Mouse (Mus musculus): ENCODE results near the gene Bud23. TPM values are rescaled to one million over a fixed set of nuclear protein-coding genes. Genes with fewer than 3 reads are reported as not detected.

Gene Bud23
- polyA plus RNA-seq, 1 experiment: 81.8 TPM

DNA sequence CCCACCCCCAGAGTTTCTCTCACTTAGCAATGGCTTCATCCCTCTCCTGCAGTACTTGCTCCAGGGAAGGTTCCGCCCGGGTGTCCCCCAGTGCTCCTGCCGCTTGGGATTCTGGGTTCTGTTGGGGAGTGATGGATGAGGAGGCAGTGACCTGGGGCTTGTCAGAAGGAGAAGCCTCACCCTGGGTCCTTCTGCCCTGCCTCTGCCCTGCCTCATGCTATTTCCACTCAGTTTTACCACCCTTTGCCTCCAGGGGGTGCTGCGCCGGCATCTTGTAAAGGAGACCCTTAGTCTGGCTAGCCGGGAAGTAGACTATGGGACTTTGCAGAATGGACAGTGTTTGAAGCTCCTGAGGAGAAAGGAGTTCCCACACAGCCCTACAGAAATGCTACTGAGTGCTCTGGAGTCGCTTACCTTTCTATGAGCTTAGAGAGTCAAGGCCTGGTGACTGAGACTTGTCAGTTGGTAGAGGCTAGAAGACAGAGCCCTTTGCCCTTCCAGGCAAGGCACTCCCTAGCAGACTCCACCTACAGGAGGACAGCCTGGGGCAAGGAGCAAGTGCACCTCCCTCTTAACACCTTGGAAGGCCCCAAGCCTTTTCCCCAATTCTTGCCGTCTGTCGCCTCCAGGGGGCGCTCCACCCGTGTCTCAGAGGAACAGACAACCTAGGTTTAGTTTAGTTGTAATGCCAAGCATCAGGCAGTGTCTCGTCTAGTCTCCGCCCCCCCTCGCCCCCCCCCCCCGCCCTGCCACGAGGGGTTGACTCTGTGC lies 51.9 kb downstream of the Bud23 start:
- DNase-seq (ENCODE audit: low read depth): peak; percentile 68
- TF ChIP-seq POLR2A (IDR thresholded peaks at IDR 0.05; ENCODE audit: borderline replicate concordance, extremely low read depth, insufficient read depth, insufficient read length, poor library complexity, severe bottlenecking) (no peak), CTCF (IDR thresholded peaks at IDR 0.05; ENCODE audit: borderline replicate concordance, extremely low read depth, insufficient read depth, insufficient read length) (peak; percentile 80)

DNA sequence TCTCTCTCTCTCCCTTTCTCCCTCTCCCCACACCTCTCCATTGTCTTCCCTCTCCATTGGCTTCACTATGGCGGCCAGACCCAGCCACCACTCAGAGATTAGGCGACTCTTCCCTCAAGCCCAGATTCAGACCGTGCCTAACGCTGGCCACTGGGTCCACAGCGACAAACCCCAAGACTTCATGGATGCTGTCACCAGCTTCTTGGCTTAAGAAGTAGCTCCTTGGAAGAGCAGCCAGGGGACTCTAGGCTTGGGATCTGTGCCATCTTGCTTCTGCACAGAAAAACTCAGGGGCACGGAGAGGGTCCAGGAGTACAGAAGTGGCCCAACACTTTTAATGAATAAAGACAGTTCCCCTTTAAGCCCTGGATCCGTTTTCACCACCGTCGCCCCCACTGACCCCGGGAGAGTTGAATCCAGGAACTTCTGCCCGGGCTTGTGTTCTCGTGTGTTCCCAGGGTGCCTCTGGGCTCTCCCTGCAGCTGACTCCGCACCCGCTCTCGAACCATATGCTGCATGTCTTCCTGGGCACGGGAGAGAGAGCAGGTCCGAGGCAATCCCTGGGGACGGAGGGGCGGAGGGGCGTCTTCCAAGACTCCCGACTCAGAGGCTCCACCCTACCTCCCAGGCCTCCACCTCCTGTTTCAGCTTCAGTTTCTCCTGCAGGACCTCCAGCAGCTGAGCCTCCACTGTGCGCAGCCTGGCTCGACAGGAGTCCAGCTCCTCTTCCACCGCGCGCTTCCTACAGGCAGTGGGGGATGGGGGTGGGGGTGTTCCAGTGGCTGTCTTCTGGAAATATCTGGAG lies 52.7 kb downstream of the Bud23 start:
- no peak for DNase-seq (ENCODE audit: low read depth)
- TF ChIP-seq POLR2A (IDR thresholded peaks at IDR 0.05; ENCODE audit: borderline replicate concordance, extremely low read depth, insufficient read depth, insufficient read length, poor library complexity, severe bottlenecking): no peak
- no peak for TF ChIP-seq CTCF (IDR thresholded peaks at IDR 0.05; ENCODE audit: borderline replicate concordance, extremely low read depth, insufficient read depth, insufficient read length)

DNA sequence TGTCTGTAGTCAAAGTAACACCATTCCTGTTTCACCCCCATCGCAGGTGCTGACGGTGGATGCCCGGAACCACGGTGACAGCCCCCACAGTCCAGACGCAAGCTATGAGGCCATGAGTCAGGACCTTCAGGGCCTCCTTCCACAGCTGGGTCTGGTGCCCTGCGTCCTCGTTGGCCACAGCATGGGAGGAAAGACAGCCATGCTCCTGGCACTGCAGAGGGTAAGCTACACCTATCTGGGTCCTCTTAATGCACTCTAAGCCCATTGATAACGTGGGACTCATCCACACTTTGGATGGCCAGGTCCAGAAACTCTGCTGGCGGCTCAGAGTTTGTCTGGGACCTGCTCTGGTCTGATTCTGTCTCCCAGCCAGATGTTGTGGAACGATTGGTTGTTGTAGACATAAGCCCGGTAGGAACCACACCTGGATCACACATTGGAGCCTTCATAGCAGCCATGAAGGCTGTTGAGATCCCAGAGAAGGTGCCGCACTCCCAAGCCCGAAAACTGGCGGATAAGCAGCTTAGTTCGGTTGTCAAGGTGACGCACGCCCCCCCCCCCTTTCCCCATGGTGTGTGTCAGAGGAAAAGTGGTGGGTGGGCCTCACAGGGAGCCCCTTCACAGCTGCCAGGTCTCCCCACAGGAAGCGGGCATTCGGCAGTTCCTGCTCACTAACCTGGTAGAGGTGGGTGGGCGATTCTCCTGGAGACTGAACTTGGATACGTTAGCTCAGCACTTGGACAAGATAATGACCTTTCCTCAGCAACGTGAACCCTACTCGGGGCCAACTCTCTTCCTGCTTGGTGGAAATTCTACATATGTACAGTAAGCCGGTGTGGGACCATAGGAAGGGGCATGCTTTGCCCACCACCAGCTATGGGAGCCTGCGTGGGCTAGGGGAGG lies 53.7 kb downstream of the Bud23 start:
- TF ChIP-seq POLR2A (IDR thresholded peaks at IDR 0.05; ENCODE audit: borderline replicate concordance, extremely low read depth, insufficient read depth, insufficient read length, poor library complexity, severe bottlenecking) (no peak), CTCF (IDR thresholded peaks at IDR 0.05; ENCODE audit: borderline replicate concordance, extremely low read depth, insufficient read depth, insufficient read length) (no peak)
- no peak for DNase-seq (ENCODE audit: low read depth)

- TF ChIP-seq CTCF (IDR thresholded peaks at IDR 0.05; ENCODE audit: borderline replicate concordance, extremely low read depth, insufficient read depth, insufficient read length) (no peak), POLR2A (IDR thresholded peaks at IDR 0.05; ENCODE audit: borderline replicate concordance, extremely low read depth, insufficient read depth, insufficient read length, poor library complexity, severe bottlenecking) (no peak)
- DNase-seq (ENCODE audit: low read depth): no peak
These were observed 54.4 kb downstream of the Bud23 start for GRCm38 (mm10) chr5:135010320-135010709.

DNA sequence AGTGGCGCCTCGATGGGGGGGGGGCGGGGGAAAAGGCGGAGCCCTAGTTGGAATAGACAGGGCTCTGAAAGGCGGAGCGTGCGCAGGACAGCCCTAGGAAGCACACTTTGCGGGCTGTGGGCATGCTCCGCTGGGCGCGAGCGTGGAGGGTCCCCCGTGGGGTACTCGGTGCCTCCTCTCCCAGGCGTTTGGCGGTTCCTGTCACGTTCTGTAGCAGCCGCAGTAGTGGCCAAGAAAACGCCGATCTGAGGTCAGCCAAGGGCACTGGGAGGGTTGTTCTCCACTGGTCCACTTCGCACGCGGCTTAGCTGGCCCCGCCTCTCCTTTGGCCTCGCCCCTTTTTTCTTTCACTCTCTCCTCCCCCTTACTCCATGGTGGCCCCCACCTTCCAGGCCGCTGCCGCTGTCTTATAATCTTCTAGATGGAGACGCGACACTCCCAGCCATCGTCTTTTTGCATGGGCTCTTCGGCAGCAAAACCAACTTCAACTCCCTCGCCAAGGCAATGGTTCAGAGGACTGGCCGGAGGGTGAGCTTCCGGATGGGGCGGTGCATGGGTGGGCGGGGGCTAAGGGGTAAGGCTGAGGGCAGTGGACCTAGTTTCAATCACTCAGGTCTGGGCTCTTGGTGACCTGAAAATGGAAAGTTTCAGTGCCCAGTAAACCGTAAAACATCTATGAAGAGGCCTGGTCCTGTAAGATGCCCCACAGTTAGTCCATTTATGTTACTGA lies 55.0 kb downstream of the Bud23 start:
- DNase-seq (ENCODE audit: low read depth): peak; percentile 90
- no peak for TF ChIP-seq CTCF (IDR thresholded peaks at IDR 0.05; ENCODE audit: borderline replicate concordance, extremely low read depth, insufficient read depth, insufficient read length)
- peak; percentile 20; the same call in 1 of the 2 replicates for TF ChIP-seq POLR2A (IDR thresholded peaks at IDR 0.05; ENCODE audit: borderline replicate concordance, extremely low read depth, insufficient read depth, insufficient read length, poor library complexity, severe bottlenecking)

GRCm38 (mm10) chr5:135008671-135009589 lies 55.8 kb downstream of the Bud23 start, which contains the start of gene Abhd11:
Gene Abhd11, plus strand, starts transcription at chr5:135009152.
- TF ChIP-seq POLR2A (IDR thresholded peaks at IDR 0.05; ENCODE audit: borderline replicate concordance, extremely low read depth, insufficient read depth, insufficient read length, poor library complexity, severe bottlenecking) (peak; percentile 66; the same call in 1 of the 2 replicates), CTCF (IDR thresholded peaks at IDR 0.05; ENCODE audit: borderline replicate concordance, extremely low read depth, insufficient read depth, insufficient read length) (no peak)
- peak; percentile 100 for DNase-seq (ENCODE audit: low read depth)

- DNase-seq (ENCODE audit: low read depth): peak; percentile 40
These were observed 56.8 kb downstream of the Bud23 start for GRCm38 (mm10) chr5:135007802-135008571.

More at GRCm38 (mm10) chr5:135007802-135008571, 56.8 kb downstream of the Bud23 start:
- TF ChIP-seq CTCF (IDR thresholded peaks at IDR 0.05; ENCODE audit: borderline replicate concordance, extremely low read depth, insufficient read depth, insufficient read length) (peak; percentile 14; the same call in 1 of the 2 replicates), POLR2A (IDR thresholded peaks at IDR 0.05; ENCODE audit: borderline replicate concordance, extremely low read depth, insufficient read depth, insufficient read length, poor library complexity, severe bottlenecking) (no peak)

Other genes starting within 250 kb of the Bud23 start
- gene Tmem270, start 158.2 kb downstream of the Bud23 start, polyA plus RNA-seq (2012; rRNA removed): not detected in 2 replicates
- gene Cldn13, start 149.4 kb downstream of the Bud23 start, polyA plus RNA-seq (2012; rRNA removed): 0.10 TPM in 1 of 2 replicates, not detected in the other
- 5.6 and 6.9 TPM in 2 replicates for gene Mettl27, start 132.6 kb downstream of the Bud23 start, polyA plus RNA-seq (2012; rRNA removed)
- gene Cldn4, start 118.0 kb downstream of the Bud23 start, polyA plus RNA-seq (2012; rRNA removed): 3.2 and 3.5 TPM in 2 replicates
- gene Cldn3, start 78.7 kb downstream of the Bud23 start, polyA plus RNA-seq (2012; rRNA removed): 2.8 and 4.7 TPM in 2 replicates
- 65.6 and 94.1 TPM in 2 replicates for gene Abhd11, start 55.8 kb downstream of the Bud23 start, polyA plus RNA-seq (2012; rRNA removed)
- gene Stx1a, start 41.5 kb downstream of the Bud23 start, polyA plus RNA-seq (2012; rRNA removed): 151 and 152 TPM in 2 replicates
- 34.8 and 35.9 TPM in 2 replicates for gene Dnajc30, start 757 bp downstream of the Bud23 start, polyA plus RNA-seq (2012; rRNA removed)
- gene Vps37d, start 13.3 kb upstream of the Bud23 start, polyA plus RNA-seq (2012; rRNA removed): 63.2 and 75.0 TPM in 2 replicates
- 1.8 and 1.9 TPM in 2 replicates for gene Mlxipl, start 24.9 kb upstream of the Bud23 start, polyA plus RNA-seq (2012; rRNA removed)
- 11.5 and 14.1 TPM in 2 replicates for gene Tbl2, start 84.7 kb upstream of the Bud23 start, polyA plus RNA-seq (2012; rRNA removed)
- gene Bcl7b, start 103.3 kb upstream of the Bud23 start, polyA plus RNA-seq (2012; rRNA removed): 22.6 and 22.9 TPM in 2 replicates
- 56.5 and 70.7 TPM in 2 replicates for gene Baz1b, start 122.3 kb upstream of the Bud23 start, polyA plus RNA-seq (2012; rRNA removed)
- gene Fzd9, start 186.3 kb upstream of the Bud23 start, polyA plus RNA-seq (2012; rRNA removed): 17.6 and 20.9 TPM in 2 replicates

Measured in brain, embryonic 14.5 days (tissue).